9 mouse cellular contexts compared by ENCODE assay signal in genomic region chr7:112864188-112864587, GRCm38 (mm10).
"Had no signal": no experiment of that assay in that cellular context is flagged by ENCODE, and none has a peak within 500 bp of the region (broad histone marks: within the 10 kb centered on the region; RNA-seq: fewer than 3 reads in every experiment).

No protein-coding gene starts in this region.

- H3K9ac ChIP-seq: limb, embryonic 13.5 days; liver, embryonic 14.5 days; lung, embryonic 15.5 days; midbrain, embryonic 13.5 days had no signal

- H3K9me3 ChIP-seq: limb, embryonic 13.5 days; lung, embryonic 15.5 days; midbrain, embryonic 13.5 days had no signal

- H3K4me1 ChIP-seq: midbrain, embryonic 13.5 days had no signal

- H3K27me3 ChIP-seq: limb, embryonic 13.5 days; lung, embryonic 15.5 days; midbrain, embryonic 13.5 days had no signal

- ATAC-seq: midbrain, embryonic 13.5 days had no signal

- DNase-seq: kidney, adult 11 months; kidney, postnatal 14 days; layer of hippocampus, adult 9-11 months; left cerebral cortex, postnatal 4 days; right cerebral cortex, postnatal 14 days had no signal

- H3K27ac ChIP-seq: limb, embryonic 13.5 days; liver, embryonic 14.5 days; lung, embryonic 15.5 days; midbrain, embryonic 13.5 days had no signal

- H3K4me3 ChIP-seq: limb, embryonic 13.5 days; lung, embryonic 15.5 days; midbrain, embryonic 13.5 days had no signal

- H3K4me2 ChIP-seq: limb, embryonic 13.5 days; lung, embryonic 15.5 days; midbrain, embryonic 13.5 days had no signal
